8 mouse cellular contexts compared by ENCODE assay signal in the genomic region with DNA sequence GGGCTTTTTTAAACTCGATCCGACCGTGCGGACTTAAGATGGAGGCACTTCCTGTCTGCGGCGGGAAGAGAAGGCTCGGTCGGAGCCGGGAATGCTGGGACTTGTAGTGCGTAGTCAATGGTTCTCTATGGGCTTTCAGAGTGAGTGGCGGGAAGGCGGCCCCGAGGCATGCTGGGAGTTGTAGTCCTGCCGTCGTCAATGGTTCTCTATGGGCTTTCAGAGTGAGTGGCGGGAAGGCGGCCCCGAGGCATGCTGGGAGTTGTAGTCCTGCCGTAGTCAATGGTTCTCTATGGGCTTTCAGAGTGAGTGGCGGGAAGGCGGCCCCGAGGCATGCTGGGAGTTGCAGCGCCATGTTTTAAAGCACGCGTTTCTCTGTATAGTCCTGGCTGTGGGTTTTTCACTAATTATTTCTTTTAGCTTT. TPM values are rescaled to one million over a fixed set of nuclear protein-coding genes. Genes with fewer than 3 reads are reported as not detected.
DNase-seq lines count a peak whose midpoint lies in the region; ATAC-seq lines count a peak whose summit lies in the region.
"Not testable (repeated sequence)": the region's sequence is repeated elsewhere in the genome, so short reads cannot be mapped to it uniquely, and the experiment has no call there.

No protein-coding gene starts in this region.

- not testable (repeated sequence) for H3K27me3 ChIP-seq in hindbrain, embryonic 16.5 days (replicated peaks; ENCODE audit: control insufficient read depth, insufficient read depth, low read length)

- H3K9me3 ChIP-seq in hindbrain, embryonic 16.5 days (ENCODE audit: control insufficient read depth, low read length), result peaks cover 23% of the 10 kb centered on the region

- DNase-seq in ZHBTc4 (ENCODE audit: low read depth, low spot score), result peak; percentile 100
- peak; percentile 100 for DNase-seq in gastrocnemius, adult 18-20 months (ENCODE audit: low spot score)
- DNase-seq in left cerebral cortex, adult 11 months (ENCODE audit: low spot score), result peak; percentile 100
- peak; percentile 100 for DNase-seq in lung, postnatal 36 days
- DNase-seq in retina, postnatal 1 day, result peak; percentile 100
- peak; percentile 98 for DNase-seq in thymus, postnatal 4 days

- peak; percentile 85 for ATAC-seq in common myeloid progenitor, adult 5-6 weeks (replicated peaks; ENCODE audit: low read depth, poor library complexity, severe bottlenecking)
- peak; percentile 97 for ATAC-seq in hindbrain, embryonic 16.5 days

- peaks cover 11% of the 10 kb centered on the region for H3K36me3 ChIP-seq in hindbrain, embryonic 16.5 days (ENCODE audit: control insufficient read depth, insufficient read depth, low read length)

- H3K27ac ChIP-seq in hindbrain, embryonic 16.5 days (ENCODE audit: low read depth, low read length), result peak overlapping the region; percentile 72

- H3K4me3 ChIP-seq in hindbrain, embryonic 16.5 days (ENCODE audit: low read length), result peak overlapping the region; percentile 44

- 54% methylated on average over 25 of the region's 25 CpGs for WGBS in hindbrain, embryonic 16.5 days

- H3K4me1 ChIP-seq in hindbrain, embryonic 16.5 days (ENCODE audit: control insufficient read depth, insufficient read depth, low read depth, low read length), result not testable (repeated sequence)

- H3K9ac ChIP-seq in hindbrain, embryonic 16.5 days (ENCODE audit: low read depth, low read length), result peak overlapping the region; percentile 62

- not testable (repeated sequence) for H3K4me2 ChIP-seq in hindbrain, embryonic 16.5 days (ENCODE audit: low read length)

RNA-seq across cellular contexts. Expression of gene Gm21887, which starts 0.4 kb away (rescaled TPM):
- 108 and 116 TPM in 2 replicates for total RNA-seq in common myeloid progenitor, adult 5-6 weeks (2017)
- total RNA-seq in gastrocnemius, adult 18-20 months (2021), result 10 to 100 TPM; 18.0 to 35.3 TPM
- 91.3 and 180 TPM in 2 replicates for polyA plus RNA-seq in hindbrain, embryonic 16.5 days (2015; fragmentation: Nextera tagmentation; extraction: Ambion mirVana)

Comparison
In these comparisons a context has a peak if more than half of its experiments do, and no peak if none do; other contexts are left out.
1. Peak in every context shown above with its lines: DNase-seq, ATAC-seq, H3K4me3 ChIP-seq and H3K27ac ChIP-seq.